Mouse (Mus musculus) heart, adult 2 months (tissue): ENCODE data around the gene Lman2.

ENCODE experiments used
- CTCF ChIP-seq: fragments of 200-600 bp; IDR thresholded peaks from 2 replicates; pipeline ENCODE4 v1.8.1; 2022; ENCODE audit warnings: antibody characterized with exemption, mild to moderate bottlenecking, moderate library complexity
- POLR2A ChIP-seq: fragments of 200-500 bp; IDR thresholded peaks from 2 replicates; pipeline ENCODE4 v1.6.1; 2011; ENCODE audit warnings: mild to moderate bottlenecking, low read depth, low read length, control low read depth; ENCODE audit not compliant: insufficient read depth

- no peak for TF ChIP-seq CTCF
- no peak for TF ChIP-seq POLR2A
Measured at GRCm38 (mm10) chr13:55378907-55379580, 16.5 kb upstream of the Lman2 start.
